Mouse (Mus musculus) ES-Bruce4 (cell line): Measurements from ENCODE around the gene Hoxd4. TPM values are rescaled to one million over a fixed set of nuclear protein-coding genes. Genes with fewer than 3 reads are reported as not detected.

ENCODE experiments used
- H3K27ac ChIP-seq: 2 replicates; pipeline ENCODE4 v1.5.1; 2012; ENCODE audit warnings: low read length, inconsistent platforms; ENCODE audit not compliant: insufficient read depth
- H3K27me3 ChIP-seq: 2 replicates; pipeline ENCODE4 v1.6.1; 2012; ENCODE audit warnings: mild to moderate bottlenecking, low read length, inconsistent platforms; ENCODE audit not compliant: control insufficient read depth, poor library complexity, insufficient read depth, severe bottlenecking
- H3K36me3 ChIP-seq: 2 replicates; pipeline ENCODE4 v1.6.1; 2012; ENCODE audit warnings: inconsistent platforms, mild to moderate bottlenecking, low read length, moderate library complexity; ENCODE audit not compliant: control insufficient read depth, poor library complexity, insufficient read depth, severe bottlenecking
- H3K4me1 ChIP-seq: one replicate; pipeline ENCODE4 v1.8.1; 2011; ENCODE audit warnings: low read length; ENCODE audit not compliant: control insufficient read depth, insufficient read depth
- H3K4me3 ChIP-seq: 2 replicates; pipeline ENCODE4 v1.5.1; 2011; ENCODE audit warnings: low read depth, mild to moderate bottlenecking, low read length
- H3K9ac ChIP-seq: 2 replicates; pipeline ENCODE4 v1.6.1; 2012; ENCODE audit warnings: low read depth, mild to moderate bottlenecking, inconsistent platforms; ENCODE audit not compliant: poor library complexity, severe bottlenecking
- H3K9me3 ChIP-seq: replicated peaks from 2 replicates; pipeline ENCODE4 v1.6.1; 2012; ENCODE audit warnings: mild to moderate bottlenecking, low read length, inconsistent platforms; ENCODE audit not compliant: control insufficient read depth, poor library complexity, insufficient read depth, severe bottlenecking
- CTCF ChIP-seq: IDR thresholded peaks from one replicate; pipeline ENCODE4 v1.8.1; 2011; ENCODE audit warnings: low read depth, low read length
- EP300 ChIP-seq: IDR thresholded peaks from 2 replicates; pipeline ENCODE4 v1.6.1; 2011; ENCODE audit warnings: low read depth, low read length; ENCODE audit not compliant: insufficient read depth
- POLR2A ChIP-seq: IDR thresholded peaks from one replicate; pipeline ENCODE4 v1.8.1; 2011; ENCODE audit warnings: low read length; ENCODE audit not compliant: insufficient read depth
- polyA plus RNA-seq: library from polyadenylated mRNA; stranded (reverse); fragments of >200 nt; gene quantifications from 2 replicates; pipeline ENCODE4 v1.2.4, GENCODE M21; 2011; ENCODE audit warnings: low read depth; ENCODE audit not compliant: missing spikeins, insufficient read depth, insufficient read length

Gene Hoxd4
- polyA plus RNA-seq, 1 experiment = 0.40 TPM

DNA sequence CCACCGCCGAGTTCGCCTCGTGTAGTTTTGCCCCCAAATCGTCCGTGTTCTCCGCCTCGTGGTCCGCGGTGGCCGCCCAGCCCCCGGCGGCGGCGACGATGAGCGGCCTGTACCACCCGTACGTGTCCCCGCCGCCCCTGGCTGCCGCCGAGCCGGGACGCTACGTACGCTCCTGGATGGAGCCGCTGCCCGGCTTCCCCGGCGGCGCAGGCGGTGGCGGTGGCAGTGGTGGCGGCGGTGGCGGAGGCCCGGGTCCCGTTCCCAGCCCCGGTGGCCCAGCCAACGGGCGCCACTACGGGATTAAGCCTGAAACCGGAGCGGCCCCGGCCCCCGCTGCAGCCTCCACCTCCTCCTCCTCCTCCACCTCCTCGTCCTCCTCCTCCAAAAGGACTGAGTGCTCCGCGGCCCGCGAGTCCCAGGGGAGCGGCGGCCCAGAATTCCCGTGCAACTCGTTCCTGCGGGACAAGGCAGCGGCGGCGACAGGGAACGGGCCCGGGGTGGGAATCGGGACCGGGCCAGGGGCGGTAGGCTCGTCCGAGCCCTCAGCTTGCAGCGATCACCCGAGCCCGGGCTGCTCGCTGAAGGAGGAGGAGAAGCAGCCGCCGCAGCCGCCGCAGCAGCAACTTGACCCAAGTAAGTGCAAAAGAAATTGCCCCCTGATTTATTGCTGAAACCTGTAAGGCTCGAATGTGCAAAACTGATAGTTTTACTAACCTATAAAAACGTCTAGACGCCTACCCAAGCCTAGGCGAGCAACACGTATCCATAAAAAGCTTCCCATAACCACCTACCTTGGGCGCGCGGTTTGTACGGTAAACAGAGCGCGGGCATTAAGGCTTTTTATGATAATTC, 13.3 kb upstream of the Hoxd4 start:
- TF ChIP-seq POLR2A = no peak
- TF ChIP-seq CTCF = no peak
- TF ChIP-seq EP300 = no peak
- peak overlapping the region; percentile 59 for H3K9ac ChIP-seq
- H3K4me3 ChIP-seq = peak overlapping the region; percentile 54
- H3K36me3 ChIP-seq = no peaks in the 10 kb centered on the region
- no peak overlapping the region for H3K27ac ChIP-seq
- no peaks in the 10 kb centered on the region for H3K4me1 ChIP-seq
- peaks cover 56% of the 10 kb centered on the region for H3K27me3 ChIP-seq
- H3K9me3 ChIP-seq = no peaks in the 10 kb centered on the region

- no peaks in the 10 kb centered on the region for H3K4me1 ChIP-seq
- no peaks in the 10 kb centered on the region for H3K9me3 ChIP-seq
- no peak overlapping the region for H3K27ac ChIP-seq
- no peak for TF ChIP-seq EP300
- no peak for TF ChIP-seq POLR2A
- no peak for TF ChIP-seq CTCF
- H3K9ac ChIP-seq = no peak overlapping the region
- H3K36me3 ChIP-seq = no peaks in the 10 kb centered on the region
- peaks cover 56% of the 10 kb centered on the region for H3K27me3 ChIP-seq
- H3K4me3 ChIP-seq = no peak overlapping the region
Observed at GRCm38 (mm10) chr2:74699053-74699430, 12.7 kb upstream of the Hoxd4 start.

DNA sequence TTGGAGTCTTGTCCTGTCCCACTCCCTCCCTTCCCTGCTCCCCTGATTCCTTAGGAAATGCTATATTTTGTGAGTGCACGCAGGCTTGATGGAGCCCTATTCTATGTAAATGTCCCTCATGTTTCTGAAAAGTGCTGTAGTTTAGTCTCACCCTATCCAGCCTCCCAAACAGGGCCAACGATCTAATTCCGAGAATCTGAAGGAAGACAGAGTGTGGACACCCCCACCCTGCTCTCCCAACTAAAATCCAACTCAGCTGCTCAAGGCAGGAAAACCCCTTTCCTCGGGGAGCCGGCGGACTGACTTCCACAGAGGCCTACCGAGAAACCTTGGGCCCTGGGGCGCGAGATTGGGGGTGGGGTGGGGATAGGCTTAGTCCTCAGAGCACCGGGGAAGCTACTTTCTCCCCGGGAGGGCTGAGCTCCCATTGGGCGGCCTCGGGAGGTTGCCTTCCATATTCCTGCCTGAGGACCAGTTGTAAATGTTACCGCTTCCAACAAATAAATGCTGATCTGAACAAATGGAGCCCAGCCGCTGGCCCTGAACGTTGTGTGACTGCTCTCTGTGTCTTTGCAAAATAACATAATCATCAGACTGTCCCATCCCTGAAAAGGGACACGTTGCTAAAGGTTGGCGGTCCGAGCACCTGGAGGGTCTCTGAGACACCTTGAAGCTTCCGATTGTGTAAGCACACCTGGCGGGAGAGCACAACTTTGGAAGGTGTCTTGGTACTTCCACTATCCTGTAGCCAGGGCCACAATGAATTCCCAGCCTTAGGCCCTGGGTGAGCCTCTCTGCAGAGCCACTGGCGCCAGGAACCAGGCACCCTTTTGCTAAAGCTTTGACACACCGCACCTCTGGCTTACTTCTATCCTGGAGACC, 11.8 kb upstream of the Hoxd4 start:
- H3K27me3 ChIP-seq = peaks cover 64% of the 10 kb centered on the region
- H3K9ac ChIP-seq = no peak overlapping the region
- H3K4me3 ChIP-seq = no peak overlapping the region
- H3K9me3 ChIP-seq = no peaks in the 10 kb centered on the region
- no peak overlapping the region for H3K27ac ChIP-seq
- TF ChIP-seq CTCF = no peak
- no peak for TF ChIP-seq EP300
- TF ChIP-seq POLR2A = no peak
- H3K36me3 ChIP-seq = no peaks in the 10 kb centered on the region
- no peaks in the 10 kb centered on the region for H3K4me1 ChIP-seq

DNA sequence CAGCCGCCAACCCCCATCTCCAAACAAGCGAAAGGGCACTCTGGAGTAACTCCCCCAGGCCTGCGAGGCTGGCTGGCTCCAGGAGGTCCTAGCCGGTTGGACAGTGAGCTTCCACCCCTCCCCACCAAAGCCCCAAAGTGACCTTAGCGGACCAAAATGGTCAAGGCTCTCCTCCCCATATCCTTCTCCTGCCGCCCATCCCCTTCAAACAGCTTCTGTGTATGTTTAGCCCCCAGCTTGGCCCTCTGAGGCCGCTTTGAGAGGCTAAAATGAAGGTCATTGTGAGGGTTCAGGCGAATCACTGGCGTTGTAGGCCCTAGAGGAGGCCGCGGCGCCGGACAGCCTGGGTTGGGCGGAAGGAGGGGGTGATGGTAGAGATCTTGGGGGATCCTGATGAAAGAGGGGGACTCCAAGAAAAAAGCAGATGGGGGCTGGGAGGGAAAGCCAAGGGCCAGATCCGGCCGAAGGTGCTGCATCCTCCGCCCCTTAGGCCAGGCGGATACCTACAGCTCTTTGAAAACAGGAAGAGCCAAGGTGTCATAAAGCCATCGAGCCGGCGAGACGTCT, 11.1 kb upstream of the Hoxd4 start:
- Histone ChIP-seq H3K27ac (no peak overlapping the region), H3K27me3 (peaks cover 64% of the 10 kb centered on the region), H3K4me1 (no peaks in the 10 kb centered on the region), H3K9me3 (no peaks in the 10 kb centered on the region), H3K9ac (no peak overlapping the region), H3K4me3 (no peak overlapping the region), H3K36me3 (no peaks in the 10 kb centered on the region)
- TF ChIP-seq CTCF (no peak), POLR2A (no peak), EP300 (no peak)

DNA sequence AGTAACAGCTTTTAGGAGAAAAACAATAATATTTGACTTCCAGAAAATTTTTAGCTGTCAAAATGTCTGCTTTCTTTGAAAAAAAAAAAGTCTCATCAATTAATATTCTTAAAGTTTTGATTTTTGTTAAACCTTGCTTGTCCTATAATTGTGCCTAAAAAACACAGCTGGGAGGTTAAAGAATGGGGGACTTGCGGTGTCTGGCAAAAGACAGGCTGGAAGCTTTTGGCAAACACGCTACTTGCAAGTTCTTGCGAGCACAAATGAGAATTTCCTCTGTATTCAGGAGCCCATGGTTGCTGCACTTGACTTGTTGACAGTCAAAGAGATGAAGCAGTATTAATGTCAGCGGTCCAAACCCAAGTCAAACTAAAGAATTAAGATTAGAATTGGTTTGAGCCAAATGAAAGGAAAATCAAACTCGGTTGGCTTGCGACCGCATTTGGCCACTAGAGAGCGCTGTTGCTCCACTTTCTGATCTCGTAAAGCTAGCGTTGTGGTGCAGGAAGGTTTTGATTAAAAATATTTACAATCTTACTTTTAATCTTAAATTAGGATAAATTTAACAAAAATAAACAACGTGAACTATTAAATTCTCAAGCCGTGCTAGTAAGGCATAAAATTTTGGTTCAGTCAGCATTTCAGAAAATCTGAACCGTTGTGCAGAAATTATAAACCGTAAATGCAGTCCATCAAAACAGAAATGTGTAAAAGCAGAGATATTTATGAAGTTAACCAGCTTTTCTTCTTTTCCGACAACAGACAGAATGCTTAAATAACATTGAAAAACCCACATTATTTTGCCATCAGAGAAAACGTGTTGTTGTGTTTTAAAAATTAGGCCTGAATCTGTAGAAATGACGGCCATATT, 9.5 kb upstream of the Hoxd4 start:
- H3K27ac ChIP-seq = no peak overlapping the region
- TF ChIP-seq POLR2A (no peak), CTCF (peak; percentile 80), EP300 (no peak)
- no peak overlapping the region for H3K9ac ChIP-seq
- H3K9me3 ChIP-seq = no peaks in the 10 kb centered on the region
- H3K4me3 ChIP-seq = no peak overlapping the region
- H3K36me3 ChIP-seq = no peaks in the 10 kb centered on the region
- peaks cover 65% of the 10 kb centered on the region for H3K27me3 ChIP-seq
- H3K4me1 ChIP-seq = no peaks in the 10 kb centered on the region
